Mouse (Mus musculus): Measurements from ENCODE around the gene Tril. TPM values are rescaled to one million over a fixed set of nuclear protein-coding genes. Genes with fewer than 3 reads are reported as not detected.

The Tril gene
- polyA plus RNA-seq, 2 experiments, result 0.16 to 0.27 TPM

DNA sequence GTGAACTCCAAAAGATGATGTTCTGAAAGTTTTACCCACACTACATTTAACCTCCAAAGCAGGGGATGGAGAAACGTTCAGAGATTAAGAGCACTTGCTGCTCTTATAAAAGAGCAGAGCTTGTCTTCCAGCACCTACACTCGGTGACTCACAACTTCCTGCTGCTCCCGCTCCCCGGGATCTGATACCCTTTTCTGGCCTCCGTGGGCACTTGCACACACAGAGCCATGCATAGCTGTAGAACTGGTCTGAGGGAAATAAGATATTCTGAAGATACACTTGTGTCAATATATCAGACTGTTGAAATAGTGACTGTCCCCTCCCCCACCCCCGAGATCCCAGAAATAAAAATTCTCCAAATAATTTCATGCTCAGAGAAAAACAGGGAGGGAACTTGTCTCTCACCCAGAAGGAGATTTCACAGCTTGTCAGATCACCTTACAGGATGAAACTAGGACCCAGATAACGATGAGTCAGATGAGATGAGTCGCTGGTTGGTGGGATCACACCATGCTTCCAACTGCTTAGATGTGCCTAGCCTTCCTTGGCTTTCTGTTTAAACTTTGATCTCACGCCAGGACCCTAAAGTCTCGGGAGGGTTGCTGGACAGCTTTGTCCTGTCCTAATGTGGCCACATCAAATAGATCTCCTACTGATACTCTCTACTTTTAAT, 54.3 kb downstream of the Tril start:
- WGBS (ENCODE audit: insufficient replicate concordance), result 25% methylated on average over 10 of the region's 10 CpGs
- Histone ChIP-seq H3K4me2 (ENCODE audit: low read depth) (no peak overlapping the region), H3K36me3 (replicated peaks; ENCODE audit: control insufficient read depth, insufficient read depth, low read depth) (no peaks in the 10 kb centered on the region), H3K9me3 (ENCODE audit: control insufficient read depth, low read length) (no peaks in the 10 kb centered on the region), H3K27ac (no peak overlapping the region), H3K9ac (replicated peaks) (no peak overlapping the region), H3K27me3 (ENCODE audit: control insufficient read depth, insufficient read depth, low read length) (no peaks in the 10 kb centered on the region), H3K4me1 (replicated peaks; ENCODE audit: control insufficient read depth in 2 of 2, insufficient read depth in 2 of 2, low read length in 1 of 2) (no peaks in the 10 kb centered on the region), H3K4me3 (ENCODE audit: insufficient read depth in 1 of 2, low read depth in 2 of 2, low read length in 2 of 2) (no peak overlapping the region)
- ATAC-seq (ENCODE audit: insufficient read depth) (no peak), DNase-seq (ENCODE audit: low read depth in 3 of 3, low spot score in 3 of 3) (no peak)
- TF ChIP-seq EP300 (IDR thresholded peaks at IDR 0.05; ENCODE audit: low read depth) (no peak), CTCF (IDR thresholded peaks at IDR 0.05; ENCODE audit: low read depth) (no peak)

DNA sequence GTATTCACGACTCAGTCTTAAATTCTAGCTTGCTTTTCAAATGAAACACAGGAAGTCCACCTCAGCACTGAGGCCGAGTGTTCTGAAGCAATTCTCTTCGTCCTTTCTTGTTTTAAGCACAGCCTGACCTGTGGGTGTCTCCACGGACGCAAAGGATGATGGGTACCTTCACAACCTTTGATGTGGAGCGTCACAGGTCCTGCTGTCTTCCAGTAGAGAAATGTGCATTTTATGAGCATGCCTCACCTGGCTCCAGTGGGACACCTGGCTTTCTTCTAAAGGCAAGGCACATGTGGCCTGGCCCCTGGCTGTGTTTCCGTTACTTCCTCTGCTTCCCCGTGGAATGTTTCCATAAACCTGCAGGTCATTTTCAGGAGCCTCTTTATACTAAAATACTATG, 54.9 kb downstream of the Tril start:
- DNase-seq (ENCODE audit: low read depth in 3 of 3, low spot score in 3 of 3), result no peak
- no peak overlapping the region for H3K27ac ChIP-seq
- ATAC-seq (ENCODE audit: insufficient read depth), result no peak
- H3K9ac ChIP-seq (replicated peaks), result no peak overlapping the region
- no peaks in the 10 kb centered on the region for H3K4me1 ChIP-seq (replicated peaks; ENCODE audit: control insufficient read depth in 2 of 2, insufficient read depth in 2 of 2, low read length in 1 of 2)
- H3K36me3 ChIP-seq (replicated peaks; ENCODE audit: control insufficient read depth, insufficient read depth, low read depth), result no peaks in the 10 kb centered on the region
- no peaks in the 10 kb centered on the region for H3K27me3 ChIP-seq (ENCODE audit: control insufficient read depth, insufficient read depth, low read length)
- no peak for TF ChIP-seq CTCF (IDR thresholded peaks at IDR 0.05; ENCODE audit: low read depth)
- no peak for TF ChIP-seq EP300 (IDR thresholded peaks at IDR 0.05; ENCODE audit: low read depth)
- no peaks in the 10 kb centered on the region for H3K9me3 ChIP-seq (ENCODE audit: control insufficient read depth, low read length)
- H3K4me2 ChIP-seq (ENCODE audit: low read depth), result no peak overlapping the region
- H3K4me3 ChIP-seq (ENCODE audit: insufficient read depth in 1 of 2, low read depth in 2 of 2, low read length in 2 of 2), result no peak overlapping the region
- WGBS (ENCODE audit: insufficient replicate concordance), result 47% methylated on average over 8 of the region's 8 CpGs

Other genes starting within 250 kb of the Tril start
- gene Cpvl, start 157.8 kb upstream of the Tril start, polyA plus RNA-seq (2012; rRNA removed), result not detected in 2 replicates
- not detected in 2 replicates for gene Cpvl, start 157.8 kb upstream of the Tril start, polyA plus RNA-seq (2014; fragmentation: Nextera tagmentation; extraction: Ambion mirVana)
- 1.3 and 1.7 TPM in 2 replicates for gene Chn2, start 218.7 kb upstream of the Tril start, polyA plus RNA-seq (2012; rRNA removed)
- gene Chn2, start 218.7 kb upstream of the Tril start, polyA plus RNA-seq (2014; fragmentation: Nextera tagmentation; extraction: Ambion mirVana), result 4.2 and 4.3 TPM in 2 replicates